Mouse (Mus musculus) cortical plate, adult 2 months (tissue): ENCODE measurements around the gene Dchs1.

ENCODE experiments used
- CTCF ChIP-seq: fragments of 200-500 bp; IDR thresholded peaks from 2 replicates; pipeline ENCODE4 v1.5.1; 2011; ENCODE audit warnings: mild to moderate bottlenecking, control low read depth, low read length; ENCODE audit not compliant: insufficient read depth; ENCODE audit errors: extremely low read depth
- POLR2A ChIP-seq: fragments of 200-500 bp; IDR thresholded peaks from 2 replicates; pipeline ENCODE4 v1.6.1; 2011; ENCODE audit warnings: mild to moderate bottlenecking, low read length, control low read depth; ENCODE audit not compliant: insufficient read depth; ENCODE audit errors: extremely low read depth

GRCm38 (mm10) chr7:105778553-105779265, 8.7 kb downstream of the Dchs1 start:
- no peak for TF ChIP-seq POLR2A
- no peak for TF ChIP-seq CTCF
